Mouse (Mus musculus) brown adipose tissue, adult 24 weeks (tissue): Measurements from ENCODE around the gene Pigk. TPM values are rescaled to one million over a fixed set of nuclear protein-coding genes. Genes with fewer than 3 reads are reported as not detected.

Experiments
- H3K27ac ChIP-seq: fragments of 200-500 bp; replicated peaks from 2 replicates; pipeline ENCODE4 v1.5.1; 2012; ENCODE audit warnings: low read depth, mild to moderate bottlenecking, low read length
- H3K4me1 ChIP-seq: fragments of 200-500 bp; 2 replicates; pipeline ENCODE4 v1.6.1; 2012; ENCODE audit warnings: low read length, mixed read lengths; ENCODE audit not compliant: control insufficient read depth, insufficient read depth, insufficient read length
- H3K4me3 ChIP-seq: fragments of 200-500 bp; 2 replicates; pipeline ENCODE4 v1.5.1; 2012; ENCODE audit warnings: low read depth, mild to moderate bottlenecking, low read length, moderate library complexity; ENCODE audit not compliant: insufficient read depth
- polyA plus RNA-seq: library from polyadenylated mRNA; stranded (reverse); fragments of >200 nt; gene quantifications from 2 replicates; pipeline ENCODE4 v1.2.4, GENCODE M21; 2012; ENCODE audit not compliant: missing spikeins, insufficient read depth, insufficient read length

Pigk gene
- polyA plus RNA-seq, 1 experiment, result 30.3 TPM

GRCm38 (mm10) chr3:152831974-152832373 lies 118.1 kb downstream of the Pigk start:
- H3K27ac ChIP-seq, result no peak overlapping the region
- no peak overlapping the region for H3K4me3 ChIP-seq
- no peaks in the 10 kb centered on the region for H3K4me1 ChIP-seq

GRCm38 (mm10) chr3:152832436-152832835 lies 118.5 kb downstream of the Pigk start:
- no peaks in the 10 kb centered on the region for H3K4me1 ChIP-seq
- no peak overlapping the region for H3K4me3 ChIP-seq
- no peak overlapping the region for H3K27ac ChIP-seq

GRCm38 (mm10) chr3:152837407-152837806 lies 123.5 kb downstream of the Pigk start:
- H3K4me1 ChIP-seq, result no peaks in the 10 kb centered on the region
- no peak overlapping the region for H3K27ac ChIP-seq
- no peak overlapping the region for H3K4me3 ChIP-seq

- no peak overlapping the region for H3K27ac ChIP-seq
- no peaks in the 10 kb centered on the region for H3K4me1 ChIP-seq
- H3K4me3 ChIP-seq, result no peak overlapping the region
Measured at GRCm38 (mm10) chr3:152837938-152838337, 124.0 kb downstream of the Pigk start.

- no peaks in the 10 kb centered on the region for H3K4me1 ChIP-seq
- no peak overlapping the region for H3K27ac ChIP-seq
- H3K4me3 ChIP-seq, result no peak overlapping the region
Measured at GRCm38 (mm10) chr3:152841264-152841663, 127.4 kb downstream of the Pigk start.

GRCm38 (mm10) chr3:152842648-152843047 lies 128.7 kb downstream of the Pigk start:
- no peak overlapping the region for H3K4me3 ChIP-seq
- no peaks in the 10 kb centered on the region for H3K4me1 ChIP-seq
- no peak overlapping the region for H3K27ac ChIP-seq

- H3K27ac ChIP-seq, result no peak overlapping the region
- H3K4me1 ChIP-seq, result no peaks in the 10 kb centered on the region
- H3K4me3 ChIP-seq, result no peak overlapping the region
Measured at GRCm38 (mm10) chr3:152843925-152844324, 130.0 kb downstream of the Pigk start.

GRCm38 (mm10) chr3:152855006-152855614 lies 141.2 kb downstream of the Pigk start:
- Histone ChIP-seq H3K27ac (no peak overlapping the region), H3K4me3 (no peak overlapping the region), H3K4me1 (no peaks in the 10 kb centered on the region)

GRCm38 (mm10) chr3:152856095-152856494 lies 142.2 kb downstream of the Pigk start:
- Histone ChIP-seq H3K4me1 (no peaks in the 10 kb centered on the region), H3K27ac (no peak overlapping the region), H3K4me3 (no peak overlapping the region)

GRCm38 (mm10) chr3:152861450-152861849 lies 147.6 kb downstream of the Pigk start:
- H3K4me1 ChIP-seq, result no peaks in the 10 kb centered on the region
- H3K27ac ChIP-seq, result no peak overlapping the region
- H3K4me3 ChIP-seq, result no peak overlapping the region

- no peak overlapping the region for H3K27ac ChIP-seq
- no peaks in the 10 kb centered on the region for H3K4me1 ChIP-seq
- H3K4me3 ChIP-seq, result no peak overlapping the region
Measured at GRCm38 (mm10) chr3:152861978-152862377, 148.1 kb downstream of the Pigk start.

GRCm38 (mm10) chr3:152866035-152866965 lies 152.4 kb downstream of the Pigk start:
- H3K4me1 ChIP-seq, result no peaks in the 10 kb centered on the region
- no peak overlapping the region for H3K4me3 ChIP-seq
- H3K27ac ChIP-seq, result no peak overlapping the region

GRCm38 (mm10) chr3:152867654-152868525 lies 154.0 kb downstream of the Pigk start:
- no peaks in the 10 kb centered on the region for H3K4me1 ChIP-seq
- H3K4me3 ChIP-seq, result no peak overlapping the region
- no peak overlapping the region for H3K27ac ChIP-seq

- Histone ChIP-seq H3K27ac (no peak overlapping the region), H3K4me1 (no peaks in the 10 kb centered on the region), H3K4me3 (no peak overlapping the region)
Measured at GRCm38 (mm10) chr3:152872054-152872453, 158.2 kb downstream of the Pigk start.

GRCm38 (mm10) chr3:152872596-152872995 lies 158.7 kb downstream of the Pigk start:
- Histone ChIP-seq H3K27ac (no peak overlapping the region), H3K4me1 (no peaks in the 10 kb centered on the region), H3K4me3 (no peak overlapping the region)
